Mouse (Mus musculus) thymus, postnatal 4 days (tissue): ENCODE measurements around the gene Agr3.

Source experiments
- DNase-seq: peaks from one replicate; pipeline ENCODE4 v3.0.0; 2021

Agr3 gene

DNA sequence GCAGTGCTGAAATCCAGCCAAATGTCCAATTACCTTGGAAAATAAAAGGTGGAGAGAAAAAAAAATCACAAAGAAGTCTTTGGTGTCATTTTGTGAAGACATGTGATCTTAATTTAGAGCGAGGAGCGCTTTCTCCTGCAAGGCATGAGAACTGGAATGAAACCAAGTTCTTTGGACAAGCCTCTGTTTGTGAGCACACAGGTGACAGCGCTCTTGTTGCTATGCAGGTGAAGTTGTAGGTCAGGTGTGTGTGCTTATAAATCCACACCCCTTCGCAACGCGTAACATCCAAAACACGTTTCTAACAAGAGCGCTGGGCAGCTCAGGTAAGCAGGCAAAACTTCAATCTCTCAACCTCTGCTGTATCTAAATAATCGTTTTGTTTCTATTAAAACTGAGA lies at the start of gene Agr3:
Agr3 (plus strand) TSS at position 219 of the 400 bp plus-strand sequence.
- DNase-seq, result no peak

DNA sequence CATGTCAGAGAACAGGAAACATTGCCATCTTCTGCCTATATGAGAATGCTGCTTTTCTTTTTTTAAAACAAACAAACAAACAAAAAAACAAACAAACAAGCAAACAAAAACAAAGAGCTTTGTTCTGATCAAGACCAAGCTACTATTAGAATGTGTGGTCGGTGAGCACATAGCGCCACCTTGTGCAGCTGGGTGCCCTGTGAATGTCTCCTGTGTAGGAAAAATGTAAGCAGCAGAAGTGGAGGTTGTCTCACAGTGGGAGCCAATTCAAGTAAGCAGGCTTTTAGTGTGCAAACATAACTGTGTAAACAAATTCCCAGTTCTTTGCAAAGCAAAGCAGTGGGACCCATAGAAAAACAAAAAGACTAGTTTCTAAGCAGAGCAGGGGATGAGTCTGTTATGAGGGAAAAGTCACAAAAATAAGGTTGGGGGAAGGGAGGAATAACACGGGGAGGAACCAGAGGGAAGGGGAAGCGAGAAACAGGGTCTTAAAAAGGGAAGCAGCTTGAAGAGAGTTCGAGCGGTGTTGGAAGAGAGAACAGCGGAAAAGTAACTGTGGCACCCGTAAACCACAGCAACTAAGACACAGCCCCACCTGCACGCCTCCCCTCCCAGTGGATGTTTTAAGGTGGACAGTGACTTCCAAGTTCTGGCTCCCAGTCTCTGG lies 40.4 kb upstream of the Agr3 start:
- DNase-seq, result peak; percentile 42

DNA sequence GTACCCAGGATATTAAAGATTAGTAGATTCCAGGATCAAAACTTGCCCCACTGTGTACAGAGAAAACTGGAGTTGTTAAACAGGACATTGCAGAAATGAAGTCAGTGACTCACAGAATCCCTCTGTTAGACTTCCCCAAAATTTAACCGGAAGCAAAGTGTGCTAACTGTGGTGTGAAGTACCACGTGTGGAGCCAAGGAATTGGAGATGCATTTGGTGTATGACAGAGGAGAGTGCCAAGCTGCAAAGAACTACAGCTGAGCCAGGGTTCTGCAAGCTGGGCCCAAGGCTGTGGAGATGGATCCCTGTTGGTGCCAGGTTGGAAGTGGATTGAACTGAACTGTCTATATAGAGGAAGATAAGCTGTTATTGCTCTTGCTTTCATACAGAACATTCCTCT lies 36.0 kb upstream of the Agr3 start:
- DNase-seq, result no peak

DNA sequence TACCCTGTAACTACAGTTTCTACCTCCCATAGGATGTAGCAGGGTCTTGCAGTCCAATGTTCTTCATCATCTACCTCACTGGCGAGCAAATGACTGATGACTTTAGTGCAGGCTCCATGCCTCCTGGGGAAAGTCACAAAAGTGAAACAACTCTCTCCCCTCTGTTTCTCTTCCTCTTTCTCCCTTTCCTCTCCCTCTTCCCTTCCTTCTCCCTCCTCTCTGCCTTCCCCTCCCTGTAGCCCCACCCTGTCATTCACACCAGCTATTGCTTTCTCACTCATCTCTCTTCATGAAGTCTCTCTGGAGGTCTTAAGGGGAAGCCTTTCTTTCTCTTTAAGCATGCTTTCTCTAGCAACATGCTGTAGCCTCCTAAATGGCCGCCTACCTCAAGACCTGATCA lies 34.7 kb upstream of the Agr3 start:
- DNase-seq, result no peak

DNA sequence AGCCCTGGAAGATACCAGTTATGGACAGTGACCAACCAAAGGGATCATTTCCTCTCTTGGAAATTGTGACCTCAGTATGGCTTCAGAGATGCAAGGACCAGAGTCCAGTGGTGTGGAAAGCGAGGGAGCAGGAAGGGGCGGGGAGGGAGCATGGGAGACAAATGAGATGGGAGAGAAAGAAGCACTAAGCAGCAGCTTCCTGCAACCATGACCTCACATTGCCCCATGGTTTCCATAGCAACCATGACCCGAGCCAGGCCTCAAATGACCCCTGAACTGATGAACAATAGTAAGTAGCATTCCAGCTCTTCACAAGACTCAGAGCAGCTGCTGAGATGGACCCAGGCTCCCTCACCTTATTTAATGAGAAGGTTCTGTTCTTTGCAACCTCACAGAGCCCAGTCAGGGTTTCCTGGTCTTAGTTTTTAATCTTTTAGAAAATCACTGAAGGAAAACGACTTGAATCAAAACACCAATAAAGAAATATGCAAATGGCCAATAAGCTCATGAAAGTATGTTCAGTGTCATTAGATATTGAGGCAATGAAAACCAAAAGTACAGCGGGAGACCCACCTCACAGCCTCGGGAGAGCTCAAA lies 31.0 kb upstream of the Agr3 start:
- no peak for DNase-seq

DNA sequence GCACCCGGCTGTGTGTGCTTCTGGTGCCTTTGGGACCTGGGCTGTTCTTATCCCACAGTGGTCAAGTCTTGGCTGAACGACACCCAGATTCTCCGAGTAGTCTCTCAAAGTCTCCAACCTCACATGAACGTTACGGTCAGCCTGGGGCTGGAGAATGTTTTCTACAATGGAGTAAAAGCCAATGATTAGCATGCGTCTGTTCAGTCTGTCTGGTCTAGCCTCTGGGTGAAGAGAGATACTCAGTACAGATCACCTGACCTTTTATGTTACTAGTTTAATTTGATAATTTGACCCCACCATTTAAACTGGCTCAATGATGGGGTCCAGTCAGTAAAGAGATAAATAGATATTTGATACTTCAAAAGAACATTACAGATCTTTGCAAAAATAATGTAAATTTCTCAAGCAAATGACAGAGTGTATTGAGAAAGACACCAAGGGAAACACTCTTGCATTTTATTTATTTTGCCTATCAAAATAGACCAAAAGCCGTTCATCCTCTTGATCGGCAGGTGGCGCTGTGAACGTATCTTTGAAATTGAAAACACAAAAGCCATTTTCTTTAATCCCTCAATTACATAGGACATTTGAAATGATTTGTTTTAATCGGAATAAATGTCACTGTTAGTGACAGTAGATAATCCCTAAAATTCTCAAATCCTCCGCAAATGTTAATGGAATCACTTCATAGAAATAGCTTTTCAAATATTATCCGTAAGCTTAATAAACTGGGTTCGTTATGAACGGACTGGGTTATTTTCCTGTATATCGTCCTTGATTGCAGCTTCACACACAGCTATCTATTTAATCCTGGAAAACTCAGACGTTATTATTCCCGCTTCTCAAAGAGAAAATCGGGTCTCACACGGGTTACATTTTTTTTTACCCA lies 29.3 kb upstream of the Agr3 start:
- DNase-seq, result peak; percentile 78

DNA sequence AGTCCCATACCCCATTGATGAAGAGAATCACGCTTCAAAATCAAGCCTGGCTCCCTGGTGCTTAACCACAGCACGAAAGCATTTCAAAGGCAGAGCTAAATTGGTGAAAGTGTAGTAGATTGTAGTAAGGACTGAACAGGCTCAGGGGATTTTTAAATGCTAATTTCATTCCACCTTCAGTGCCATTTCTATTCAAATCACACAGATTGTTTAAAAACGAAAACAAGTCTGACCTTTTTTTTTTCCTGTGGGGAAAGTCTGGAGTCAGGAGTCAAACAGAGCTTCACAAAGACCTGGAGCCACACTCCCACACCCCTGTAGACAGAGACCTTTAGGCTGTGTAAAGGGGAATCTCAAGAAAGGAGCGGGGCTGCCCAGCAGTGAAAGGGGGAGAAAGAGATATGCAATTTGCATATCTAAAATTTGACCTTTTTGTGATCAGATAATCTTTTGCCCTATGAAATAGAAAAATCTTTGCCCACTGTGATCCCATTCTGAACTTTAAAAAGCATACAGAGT lies 28.6 kb upstream of the Agr3 start:
- no peak for DNase-seq

DNA sequence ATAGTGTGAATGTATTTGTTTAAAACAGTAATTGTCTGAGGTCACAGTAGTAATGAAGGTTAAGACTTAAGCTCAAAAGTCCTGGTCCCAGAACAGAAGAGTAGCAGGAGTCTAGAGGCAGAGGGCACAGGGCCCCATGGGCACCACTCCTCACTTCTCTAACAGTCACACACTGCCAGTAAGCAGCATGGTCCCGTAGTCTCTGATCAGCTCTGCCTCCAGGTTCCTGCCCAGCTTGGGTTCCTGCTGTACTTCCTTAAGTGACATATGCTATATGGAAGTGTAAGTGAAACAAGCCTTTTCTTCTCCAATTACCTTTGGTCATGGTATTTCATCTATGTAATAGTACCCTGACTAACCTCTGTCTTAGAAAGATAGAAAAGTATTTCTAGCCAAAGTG lies 14.8 kb upstream of the Agr3 start:
- no peak for DNase-seq

DNA sequence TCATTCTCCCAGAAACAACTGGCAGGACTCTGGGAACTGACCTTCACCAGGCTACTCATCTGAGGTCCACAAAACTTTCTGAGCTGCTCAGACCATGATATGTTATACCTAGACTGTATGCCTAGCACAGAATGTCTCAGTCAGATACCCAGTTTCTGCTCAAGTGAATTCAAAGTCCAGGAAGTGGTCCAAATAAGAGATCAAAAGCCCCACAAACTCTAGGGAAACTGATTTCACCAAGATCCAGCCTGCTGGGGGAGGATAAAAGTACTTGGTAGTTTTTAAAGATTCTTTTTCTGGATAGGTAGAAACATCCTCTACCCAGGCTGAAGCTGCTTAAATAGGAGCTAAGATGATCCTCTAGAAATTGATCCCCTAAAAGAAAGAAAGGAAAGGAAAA lies 9.6 kb upstream of the Agr3 start:
- no peak for DNase-seq

DNA sequence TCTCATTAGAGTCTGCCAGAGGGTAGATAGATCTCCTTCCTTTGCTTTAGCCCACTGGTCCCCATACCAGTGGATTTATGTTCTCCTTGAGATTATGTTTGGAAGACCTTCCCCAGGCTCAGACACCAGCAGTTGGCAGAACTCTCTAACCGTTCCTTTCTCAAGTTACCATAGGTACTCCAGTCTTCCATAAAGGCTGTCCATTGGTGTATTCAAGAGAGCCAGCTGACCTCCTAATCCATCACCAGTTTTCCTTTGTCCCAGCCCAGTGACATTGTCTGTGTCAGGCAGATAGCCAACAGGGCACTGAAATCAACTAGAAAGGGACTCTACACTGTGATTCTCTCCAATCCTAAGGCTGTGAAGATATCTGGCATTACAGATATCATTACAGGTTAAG lies 9.0 kb upstream of the Agr3 start:
- DNase-seq, result no peak

DNA sequence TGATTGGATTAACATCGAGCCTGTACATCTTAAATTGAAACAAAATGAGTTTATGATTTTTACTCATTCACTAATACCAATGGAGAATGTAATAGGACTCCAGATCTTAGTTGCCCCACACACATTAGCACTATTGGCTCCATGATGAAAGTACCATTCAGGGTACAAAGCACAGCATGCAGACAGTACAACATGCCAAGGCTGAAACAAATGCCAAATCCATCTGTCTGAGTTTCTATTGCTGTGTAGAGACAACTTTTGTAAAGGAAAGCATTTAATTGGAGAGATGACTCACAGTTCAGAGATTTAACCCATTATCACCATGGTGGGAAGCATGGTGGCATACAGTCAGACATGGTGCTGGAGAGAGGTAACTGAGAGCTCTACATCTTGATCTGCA lies 7.4 kb upstream of the Agr3 start:
- DNase-seq, result no peak

DNA sequence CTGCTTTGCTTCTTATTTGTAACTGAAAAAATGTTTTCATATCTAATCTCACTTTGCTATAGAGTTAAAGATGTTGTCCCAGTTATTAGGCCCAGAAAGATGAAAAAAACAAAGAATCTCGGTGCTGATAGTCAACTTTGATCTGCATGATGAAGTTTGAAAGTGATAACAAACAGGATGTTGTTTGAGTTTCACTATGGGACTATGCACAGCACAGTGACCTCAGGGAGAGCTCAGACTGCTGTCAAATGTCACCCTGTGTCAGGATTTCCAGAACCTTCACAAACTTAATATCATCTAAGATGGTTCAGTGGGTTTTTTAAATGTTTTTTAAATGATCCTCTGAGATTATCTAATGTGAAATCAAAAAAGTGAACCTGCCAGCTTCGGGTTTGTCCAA lies 2.4 kb downstream of the Agr3 start:
- no peak for DNase-seq

DNA sequence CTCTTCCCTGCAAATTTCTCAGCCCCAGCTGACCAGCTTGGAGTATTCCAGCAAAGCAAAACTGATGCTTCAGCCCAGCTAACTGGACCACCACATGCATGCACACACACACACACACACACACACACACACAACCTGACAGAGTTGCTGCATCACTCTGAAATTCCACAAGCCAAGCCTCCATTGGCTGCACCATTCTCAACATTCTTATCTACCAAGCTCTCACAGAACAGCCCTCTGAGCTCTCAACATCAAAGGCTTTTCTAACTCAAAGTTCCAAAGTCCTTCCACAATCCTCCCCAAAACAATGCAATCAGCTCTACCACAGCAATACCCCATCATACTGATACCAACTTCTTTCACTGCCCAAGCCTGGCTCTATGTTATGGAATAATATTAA lies 7.4 kb downstream of the Agr3 start:
- no peak for DNase-seq

DNA sequence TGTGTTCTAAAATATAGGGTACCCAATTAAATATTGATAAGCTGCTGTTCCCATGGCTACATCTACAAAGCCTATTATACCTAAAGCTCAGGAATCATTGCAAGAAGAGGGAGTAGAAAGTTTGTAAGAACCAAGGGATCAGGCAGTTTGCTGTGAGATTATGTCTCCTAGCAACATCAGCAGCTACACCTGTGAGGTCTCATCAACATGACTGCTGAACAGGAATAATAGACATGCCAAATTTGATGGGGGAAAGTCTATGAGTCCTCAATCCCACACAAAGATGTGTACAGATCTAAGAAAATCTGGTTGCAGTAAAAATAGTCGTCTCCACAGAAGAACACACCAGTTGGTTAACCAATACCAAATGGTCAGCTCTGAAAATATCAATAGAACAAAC lies 26.3 kb downstream of the Agr3 start:
- DNase-seq, result no peak

DNA sequence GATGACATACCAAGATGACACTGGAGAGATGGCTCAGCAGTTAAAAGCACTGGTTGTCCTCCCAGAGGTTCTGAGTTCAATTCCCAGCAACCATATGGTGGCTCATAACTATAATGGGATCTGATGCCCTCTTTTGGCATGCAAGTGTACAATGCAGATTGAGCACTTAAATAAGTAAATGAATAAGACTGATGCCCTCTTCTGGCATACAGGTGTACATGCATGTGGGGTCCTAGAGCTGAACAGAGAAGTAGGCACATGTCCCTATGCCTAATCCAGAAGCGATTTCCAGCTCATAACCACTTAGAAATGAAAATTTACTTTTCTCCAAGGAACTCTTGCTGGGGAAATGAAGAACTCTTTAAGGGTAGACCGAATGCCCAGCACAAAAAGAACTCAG lies 31.8 kb downstream of the Agr3 start:
- peak; percentile 8 for DNase-seq

DNA sequence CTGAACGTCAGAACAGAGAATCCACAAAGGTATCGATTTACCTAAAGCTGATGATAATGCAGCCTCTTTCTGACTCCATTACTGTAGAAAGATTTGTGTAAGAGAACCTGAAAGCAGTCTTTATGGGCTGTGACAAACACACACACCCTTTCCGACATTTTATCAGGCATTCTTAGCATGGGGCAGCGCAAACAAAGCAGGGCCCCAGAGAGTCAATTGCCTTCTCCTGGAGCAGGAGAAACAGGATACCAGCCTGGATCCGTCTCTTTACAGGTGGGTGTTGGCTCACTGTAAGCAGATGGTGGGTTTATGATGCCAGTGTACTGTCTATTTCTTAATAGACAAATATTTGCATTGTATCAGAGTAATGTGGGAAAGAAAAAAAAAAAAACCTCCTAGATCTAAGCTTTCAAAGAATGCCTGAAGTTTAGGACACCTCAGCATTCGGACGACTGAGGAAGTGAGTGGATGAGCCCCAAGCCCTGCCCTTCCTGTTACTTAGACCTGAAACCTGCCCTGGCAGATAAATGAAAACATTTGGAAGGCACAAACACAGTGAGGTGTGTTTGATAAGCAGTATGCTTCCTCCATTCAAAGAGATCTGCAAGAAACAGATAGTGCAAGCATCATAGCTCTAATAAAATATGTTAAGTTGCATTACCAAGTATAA lies 40.8 kb downstream of the Agr3 start:
- no peak for DNase-seq

DNA sequence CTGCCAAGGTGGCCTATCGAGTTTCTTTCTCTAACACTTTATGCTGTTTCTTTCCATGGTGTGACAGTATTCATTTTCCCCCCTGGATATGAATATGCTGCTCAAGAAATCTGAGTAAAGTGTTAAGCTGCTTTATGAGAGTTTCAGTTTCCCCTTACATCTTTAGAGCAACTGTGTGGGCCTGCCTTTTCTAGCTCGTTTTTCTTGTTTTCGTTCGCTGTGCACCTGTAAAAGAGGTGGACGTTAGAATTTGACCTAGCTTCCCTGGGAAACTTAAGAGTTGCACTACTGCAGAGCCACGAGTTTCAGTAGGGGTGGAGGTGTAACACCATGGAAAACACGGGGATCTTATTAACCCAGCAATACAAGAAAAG lies 41.3 kb downstream of the Agr3 start:
- DNase-seq, result no peak

DNA sequence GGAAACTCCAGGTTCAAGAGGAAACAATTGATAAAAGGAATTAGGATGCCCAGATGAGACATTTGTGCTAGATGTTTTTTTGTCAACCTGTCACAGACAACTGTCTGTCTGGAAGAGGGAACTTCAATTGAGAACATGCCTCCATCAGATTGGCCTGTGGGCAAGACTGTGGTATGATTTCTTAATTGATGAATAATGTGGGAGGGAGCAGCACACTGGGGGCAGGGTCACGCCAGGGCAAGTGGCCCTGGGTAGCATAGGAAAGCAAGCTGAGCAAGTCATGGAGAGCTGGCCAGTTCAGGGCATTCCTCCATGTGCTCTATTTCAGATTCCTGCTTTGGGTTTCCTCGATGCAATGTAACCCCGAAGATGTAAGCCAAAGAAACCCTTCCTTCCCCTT lies 50.5 kb downstream of the Agr3 start:
- DNase-seq, result no peak

DNA sequence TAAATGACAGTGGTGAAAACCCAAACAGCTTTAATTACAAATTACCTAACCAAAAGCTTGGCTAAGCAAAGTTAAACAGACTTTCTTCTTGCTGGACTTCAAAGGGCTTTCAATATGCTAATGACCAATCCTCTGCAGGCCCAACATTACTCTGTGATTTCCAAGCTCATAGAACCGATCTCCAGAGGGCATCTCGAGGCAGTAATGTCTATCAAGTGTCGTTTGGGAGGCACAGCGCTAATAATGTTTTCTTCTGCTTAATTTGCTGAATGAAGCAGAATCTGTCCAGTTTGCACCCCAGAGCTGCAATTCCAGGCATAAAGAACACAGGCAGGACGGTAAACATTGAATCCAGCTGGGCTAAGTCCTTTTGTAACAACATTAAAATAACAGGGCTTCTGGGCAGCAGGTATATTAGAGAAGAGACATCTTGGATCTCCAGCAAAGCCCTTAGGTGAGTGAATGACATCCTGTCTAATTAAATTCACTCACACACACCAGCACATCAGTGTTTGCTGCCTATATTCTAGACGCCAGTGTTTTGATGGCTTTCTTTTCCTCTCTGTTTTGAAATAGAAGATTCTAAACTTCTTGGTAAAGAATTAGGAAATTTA lies 52.3 kb downstream of the Agr3 start:
- DNase-seq, result no peak

DNA sequence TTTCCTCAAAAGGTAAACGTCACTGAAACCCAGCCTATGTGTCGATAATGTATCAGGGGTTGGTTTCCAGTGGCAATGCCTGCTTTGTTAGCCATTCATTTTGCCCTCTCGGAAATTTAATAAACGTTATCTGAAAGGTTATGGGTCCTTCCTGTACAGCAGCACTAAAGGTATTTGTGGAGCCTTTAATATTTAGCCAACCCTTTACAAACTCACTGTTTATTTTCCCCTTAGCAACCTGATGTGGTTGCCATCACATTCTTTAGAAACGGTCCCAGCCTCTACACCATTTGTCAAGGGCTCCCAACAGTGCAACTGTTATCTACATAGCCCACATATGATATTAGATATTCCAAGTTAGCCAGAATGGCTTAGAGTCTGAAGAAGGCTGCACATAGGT lies 54.2 kb downstream of the Agr3 start:
- DNase-seq, result no peak

DNA sequence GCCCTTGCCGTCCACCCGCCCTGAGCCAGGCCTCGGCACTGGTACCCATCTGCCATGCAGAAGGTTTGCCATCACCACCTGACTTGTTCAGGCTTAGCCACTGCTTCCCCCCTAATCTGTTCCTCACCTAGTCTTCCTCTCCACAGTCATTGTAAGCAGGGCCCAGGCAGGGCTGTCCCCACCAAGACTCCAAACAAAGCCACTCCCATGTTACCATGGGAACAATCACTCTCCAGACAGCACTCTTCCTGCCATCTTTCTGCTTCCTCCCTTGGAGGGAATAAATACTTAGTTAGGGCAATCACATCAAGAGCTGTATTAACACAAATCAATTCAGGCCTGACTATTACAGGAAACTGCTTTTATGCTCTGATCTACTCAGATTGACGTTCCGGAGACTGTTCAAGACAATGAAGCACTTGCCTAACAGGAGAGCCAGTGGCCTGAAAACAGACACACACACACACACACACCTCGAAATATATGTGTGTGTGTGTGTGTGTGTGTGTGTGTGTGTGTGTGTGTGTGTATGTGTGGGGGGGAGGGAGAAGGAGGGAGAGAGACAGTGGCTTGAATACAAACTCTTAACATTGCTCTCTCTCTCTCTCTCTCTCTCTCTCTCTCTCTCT lies 56.4 kb downstream of the Agr3 start:
- no peak for DNase-seq

DNA sequence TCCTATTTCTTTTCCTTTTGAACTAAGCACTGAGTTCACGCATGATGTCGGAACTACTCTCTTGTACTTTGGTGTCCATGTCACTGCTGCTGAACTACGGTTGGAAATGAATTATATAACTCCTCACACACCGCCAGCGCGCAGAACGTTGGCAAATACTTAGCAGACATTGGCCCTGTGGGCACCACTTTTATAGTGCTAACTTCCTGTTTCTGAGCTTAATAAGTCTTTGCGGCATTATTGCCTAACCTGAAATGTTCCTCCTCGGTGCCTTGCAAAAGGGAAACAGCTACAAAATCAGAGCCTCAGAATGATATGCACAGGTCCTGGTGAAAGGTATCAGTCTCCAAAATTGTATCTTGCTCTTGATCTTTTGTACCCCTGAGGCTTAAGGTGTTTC lies 58.1 kb downstream of the Agr3 start:
- DNase-seq, result no peak

DNA sequence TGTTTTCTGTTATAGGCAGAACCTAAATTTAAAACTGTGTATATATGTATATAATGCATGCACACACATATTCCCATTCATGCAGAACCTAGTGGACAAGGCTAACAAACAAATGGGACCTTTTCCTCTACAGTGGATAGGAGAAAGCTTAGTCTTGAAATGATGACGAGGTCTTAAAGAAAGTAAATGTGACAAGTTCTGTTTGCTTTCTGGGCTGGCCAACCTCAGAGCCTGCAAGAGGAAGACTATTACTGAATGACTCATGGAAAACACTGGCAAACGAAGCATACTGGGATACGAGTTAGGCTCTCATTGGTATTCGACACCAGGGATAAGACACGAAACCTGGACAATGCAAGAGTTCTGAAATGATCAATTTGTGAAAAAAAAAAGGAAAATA lies 59.3 kb downstream of the Agr3 start:
- no peak for DNase-seq
